Mouse (Mus musculus): ENCODE results near the gene Nup50.

The Nup50 gene

DNA sequence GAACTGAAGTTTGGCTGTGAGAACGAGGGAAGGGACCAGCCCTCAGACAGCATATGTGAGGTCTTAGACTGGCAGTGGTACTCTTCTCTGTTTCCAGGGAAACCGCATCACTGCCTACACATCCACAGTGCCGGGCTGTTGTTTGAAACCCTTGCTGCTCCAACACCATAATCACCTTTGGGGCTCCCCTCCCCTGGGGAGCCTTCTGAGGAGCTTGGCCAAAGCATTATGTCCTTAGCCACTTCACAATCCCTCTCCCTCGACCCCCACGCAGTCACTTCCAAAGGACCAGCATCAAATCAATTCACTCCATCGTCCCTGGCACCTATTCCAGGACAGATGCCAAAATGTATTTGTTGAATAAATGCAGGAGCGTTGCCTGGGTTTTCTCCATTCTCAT is 66.6 kb downstream of the Nup50 start:
- DNase-seq = no peak

Data from layer of hippocampus, adult 9-11 months (tissue).